Mouse (Mus musculus) c-Kit-positive CD71-positive TER-119-negative erythroid progenitor cells, embryonic 14.5 days (primary cell): ENCODE measurements around the gene Ncf1.

Experiments
- DNase-seq: peaks from one replicate; pipeline ENCODE4 v3.0.0-alpha.2; 2013; ENCODE audit warnings: low read depth

Ncf1 gene

GRCm38 (mm10) chr5:134243661-134244436 is 14.4 kb upstream of the Ncf1 start:
- DNase-seq = no peak

- DNase-seq = no peak
Observed at GRCm38 (mm10) chr5:134241831-134242230, 12.4 kb upstream of the Ncf1 start.

GRCm38 (mm10) chr5:134237936-134238760 is 8.7 kb upstream of the Ncf1 start:
- no peak for DNase-seq

- no peak for DNase-seq
Observed at GRCm38 (mm10) chr5:134237508-134237907, 8.1 kb upstream of the Ncf1 start.

- no peak for DNase-seq
Observed at GRCm38 (mm10) chr5:134236796-134237195, 7.4 kb upstream of the Ncf1 start.

- no peak for DNase-seq
Observed at GRCm38 (mm10) chr5:134236241-134236640, 6.8 kb upstream of the Ncf1 start.

GRCm38 (mm10) chr5:134235111-134235510 is 5.7 kb upstream of the Ncf1 start:
- no peak for DNase-seq

GRCm38 (mm10) chr5:134234205-134234604 is 4.8 kb upstream of the Ncf1 start:
- DNase-seq = no peak

- DNase-seq = no peak
Observed at GRCm38 (mm10) chr5:134233244-134233651, 3.8 kb upstream of the Ncf1 start.

GRCm38 (mm10) chr5:134232568-134232967 is 3.1 kb upstream of the Ncf1 start:
- no peak for DNase-seq

GRCm38 (mm10) chr5:134232111-134232510 is 2.7 kb upstream of the Ncf1 start:
- peak; percentile 64 for DNase-seq

GRCm38 (mm10) chr5:134231376-134231775 is 2.0 kb upstream of the Ncf1 start:
- no peak for DNase-seq

- no peak for DNase-seq
Observed at GRCm38 (mm10) chr5:134228249-134228638, 1.2 kb downstream of the Ncf1 start.

GRCm38 (mm10) chr5:134227574-134228248 is 1.7 kb downstream of the Ncf1 start:
- DNase-seq = peak; percentile 32

GRCm38 (mm10) chr5:134226946-134227345 is 2.5 kb downstream of the Ncf1 start:
- no peak for DNase-seq

- no peak for DNase-seq
Observed at GRCm38 (mm10) chr5:134225110-134225901, 4.1 kb downstream of the Ncf1 start.

- DNase-seq = no peak
Observed at GRCm38 (mm10) chr5:134221708-134222150, 7.7 kb downstream of the Ncf1 start.

GRCm38 (mm10) chr5:134221278-134221677 is 8.1 kb downstream of the Ncf1 start:
- no peak for DNase-seq

GRCm38 (mm10) chr5:134217900-134218299 is 11.5 kb downstream of the Ncf1 start:
- no peak for DNase-seq

- no peak for DNase-seq
Observed at GRCm38 (mm10) chr5:134214021-134214806, 15.2 kb downstream of the Ncf1 start.
